Mouse (Mus musculus) small intestine, adult 2 months (tissue): ENCODE measurements at regions not wholly inside any gene's neighbourhood (a gene's known extent, or its start where the extent isn't known, plus 50 kb on each side); places are given as distances from the start of the nearest gene placed in this dataset.

Experiments used
- CTCF ChIP-seq: fragments of 200-500 bp; IDR thresholded peaks from 2 replicates; pipeline ENCODE4 v1.5.1; 2012; ENCODE audit warnings: low read depth, mild to moderate bottlenecking, control low read depth, inconsistent platforms, low read length, moderate library complexity, mixed read lengths; ENCODE audit not compliant: insufficient replicate concordance, insufficient read length; ENCODE audit errors: extremely low read depth
- POLR2A ChIP-seq: fragments of 200-500 bp; IDR thresholded peaks from 2 replicates; pipeline ENCODE4 v1.6.1; 2012; ENCODE audit warnings: low read depth, mild to moderate bottlenecking, control low read depth, inconsistent platforms, low read length, moderate library complexity

DNA sequence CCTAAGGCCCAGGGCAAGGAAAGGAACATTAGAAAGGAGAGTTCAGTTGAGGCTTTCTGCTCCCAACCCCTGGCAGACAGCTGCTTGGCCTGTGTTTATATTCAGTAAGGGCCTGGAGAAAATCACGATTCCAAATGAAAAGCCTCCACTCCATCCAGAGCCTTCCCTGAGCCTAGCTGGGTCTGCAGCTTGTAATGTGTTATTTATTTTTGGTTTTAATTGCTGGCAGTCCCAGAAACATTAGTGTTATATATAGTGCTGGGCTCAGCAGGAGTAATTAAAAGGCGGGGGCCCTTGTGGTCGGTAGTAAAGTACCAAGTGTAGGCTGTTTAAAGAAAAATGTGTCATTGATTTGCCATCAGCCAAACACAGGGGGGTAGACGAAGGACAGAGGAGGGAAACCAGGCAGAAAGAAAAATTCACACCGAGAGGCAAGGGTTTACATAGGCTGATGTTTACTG is 623.9 kb upstream of the Auts2 start:
- TF ChIP-seq POLR2A (no peak), CTCF (no peak)
